Mouse (Mus musculus) midbrain, embryonic 11.5 days (tissue): Measurements from ENCODE around the gene Tmbim4. TPM values are rescaled to one million over a fixed set of nuclear protein-coding genes. Genes with fewer than 3 reads are reported as not detected.
"Not testable (repeated sequence)": the region's sequence is repeated elsewhere in the genome, so short reads cannot be mapped to it uniquely, and the experiment has no call there.

Experiments
- ATAC-seq: fragments of 200-750 bp; cut with Nextera tagmentation; 2 replicates; pipeline ENCODE4 v1.8.0; 2017; ENCODE audit warnings: moderate TSS enrichment, moderate library complexity; ENCODE audit not compliant: low FRiP score
- DNase-seq: peaks from one replicate; pipeline ENCODE4 v3.0.0; 2015; ENCODE audit warnings: low spot score; ENCODE audit errors: missing footprints
- H3K27ac ChIP-seq: fragments of 300-500 bp; sonication (generic); 2 replicates; pipeline ENCODE4 v1.5.1; 2014; ENCODE audit warnings: low read depth, low read length
- H3K27me3 ChIP-seq: fragments of 300-500 bp; sonication (generic); 2 replicates; pipeline ENCODE4 v1.6.1; 2014; ENCODE audit warnings: mild to moderate bottlenecking, low read length, moderate library complexity, mixed read lengths; ENCODE audit not compliant: control insufficient read depth, insufficient read depth
- H3K36me3 ChIP-seq: fragments of 300-500 bp; sonication (generic); 2 replicates; pipeline ENCODE4 v1.6.1; 2014; ENCODE audit warnings: mild to moderate bottlenecking, low read length, moderate library complexity, mixed read lengths; ENCODE audit not compliant: control insufficient read depth, insufficient read depth
- H3K4me1 ChIP-seq: fragments of 300-500 bp; sonication (generic); 2 replicates; pipeline ENCODE4 v1.6.1; 2014; ENCODE audit warnings: low read length; ENCODE audit not compliant: control insufficient read depth, insufficient read depth
- H3K4me2 ChIP-seq: fragments of 300-500 bp; sonication (generic); 2 replicates; pipeline ENCODE4 v1.6.1; 2014; ENCODE audit warnings: mild to moderate bottlenecking, moderate library complexity
- H3K4me3 ChIP-seq: fragments of 300-500 bp; sonication (generic); 2 replicates; pipeline ENCODE4 v1.5.1; 2014; ENCODE audit warnings: low read depth, low read length
- H3K9ac ChIP-seq: fragments of 300-500 bp; sonication (generic); 2 replicates; pipeline ENCODE4 v1.6.1; 2014; ENCODE audit warnings: low read length
- H3K9me3 ChIP-seq: fragments of 300-500 bp; sonication (generic); 2 replicates; pipeline ENCODE4 v1.6.1; 2016; ENCODE audit warnings: low read length; ENCODE audit not compliant: control insufficient read depth
- WGBS: fragments of 180-500 bp; shearing (Covaris S2); extraction: QIAGEN DNeasy Blood & Tissue Kit; methylation state at CpG from one replicate; pipeline ENCODE4 v1.1.7; 2014; 5-methylcytosine and 5-hydroxymethylcytosine counted together
- polyA plus RNA-seq: library from polyadenylated mRNA; unstranded; fragments of >200 nt; fragmentation: Nextera tagmentation; extraction: Ambion mirVana; gene quantifications from 2 replicates; pipeline ENCODE4 v1.2.1, GENCODE M21; 2014

The Tmbim4 gene
- polyA plus RNA-seq, 1 experiment from 2014 or later: 88.4 TPM

GRCm38 (mm10) chr10:120204591-120205210 lies 3.3 kb downstream of the Tmbim4 start:
- peaks cover 12% of the 10 kb centered on the region for H3K27me3 ChIP-seq
- no peak overlapping the region for H3K27ac ChIP-seq
- no peak overlapping the region for H3K4me3 ChIP-seq
- H3K9ac ChIP-seq: no peak overlapping the region
- DNase-seq (peak; percentile 60), ATAC-seq (no peak)
- no peaks in the 10 kb centered on the region for H3K9me3 ChIP-seq
- no peaks in the 10 kb centered on the region for H3K36me3 ChIP-seq
- peaks cover 6% of the 10 kb centered on the region for H3K4me1 ChIP-seq
- no peak overlapping the region for H3K4me2 ChIP-seq
- 88% methylated on average over 13 of the region's 13 CpGs for WGBS

GRCm38 (mm10) chr10:120208015-120208414 lies 6.6 kb downstream of the Tmbim4 start:
- no peak for DNase-seq
- Histone ChIP-seq H3K4me2 (no peak overlapping the region), H3K4me1 (peaks cover 4% of the 10 kb centered on the region), H3K27ac (no peak overlapping the region), H3K9ac (no peak overlapping the region), H3K36me3 (no peaks in the 10 kb centered on the region), H3K4me3 (no peak overlapping the region), H3K9me3 (peaks cover 6% of the 10 kb centered on the region; the same call in 1 of the 2 replicates), H3K27me3 (no peaks in the 10 kb centered on the region)
- WGBS: 88% methylated on average over 8 of the region's 8 CpGs
- no peak; the same call in 1 of the 2 replicates for ATAC-seq

GRCm38 (mm10) chr10:120208575-120209538 lies 7.5 kb downstream of the Tmbim4 start:
- Histone ChIP-seq H3K9ac (peak overlapping the region; percentile 77), H3K4me3 (peak overlapping the region; percentile 91), H3K36me3 (no peaks in the 10 kb centered on the region), H3K27ac (no peak overlapping the region), H3K27me3 (no peaks in the 10 kb centered on the region), H3K9me3 (peaks cover 6% of the 10 kb centered on the region; the same call in 1 of the 2 replicates), H3K4me1 (peaks cover 4% of the 10 kb centered on the region), H3K4me2 (peak overlapping the region; percentile 56)
- peak; percentile 99 for DNase-seq
- ATAC-seq: peak; percentile 94
- WGBS: 6% methylated on average over 53 of the region's 53 CpGs

- H3K4me1 ChIP-seq: peaks cover 4% of the 10 kb centered on the region
- H3K36me3 ChIP-seq: no peaks in the 10 kb centered on the region
- peak overlapping the region; percentile 56 for H3K4me2 ChIP-seq
- DNase-seq (peak; percentile 69), ATAC-seq (no peak)
- no peaks in the 10 kb centered on the region for H3K27me3 ChIP-seq
- peaks cover 6% of the 10 kb centered on the region; the same call in 1 of the 2 replicates for H3K9me3 ChIP-seq
- H3K4me3 ChIP-seq: peak overlapping the region; percentile 91; the same call in 1 of the 2 replicates
- H3K9ac ChIP-seq: no peak overlapping the region; the same call in 1 of the 2 replicates
- H3K27ac ChIP-seq: no peak overlapping the region
- 74% methylated on average over 6 of the region's 6 CpGs for WGBS
Observed at GRCm38 (mm10) chr10:120209539-120209925, 8.1 kb downstream of the Tmbim4 start.

DNA sequence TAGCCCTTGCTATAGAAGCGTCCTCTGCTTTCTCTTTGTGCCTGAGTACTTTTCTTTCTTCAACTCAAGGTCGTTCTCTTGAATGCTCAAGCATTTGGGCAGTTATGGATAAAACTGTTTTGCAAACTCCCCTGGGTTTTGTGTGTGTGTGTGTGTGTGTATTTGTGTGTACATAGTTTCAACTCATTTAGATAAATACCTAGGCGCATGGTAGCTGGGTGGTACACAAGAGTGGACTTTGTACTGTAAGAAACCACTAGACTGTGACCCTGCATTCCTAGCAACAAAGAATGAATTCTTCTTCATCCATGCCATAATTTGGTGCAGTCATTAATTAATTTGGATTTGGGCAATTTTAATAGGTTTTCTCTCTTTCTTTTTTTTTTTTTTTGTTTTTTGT lies 8.7 kb downstream of the Tmbim4 start:
- DNase-seq: peak; percentile 60
- 92% methylated on average over 3 of the region's 3 CpGs for WGBS
- no peak for ATAC-seq
- no peaks in the 10 kb centered on the region for H3K27me3 ChIP-seq
- H3K27ac ChIP-seq: no peak overlapping the region
- H3K4me2 ChIP-seq: no peak overlapping the region
- H3K4me3 ChIP-seq: no peak overlapping the region
- no peaks in the 10 kb centered on the region for H3K36me3 ChIP-seq
- H3K9ac ChIP-seq: no peak overlapping the region
- peaks cover 6% of the 10 kb centered on the region; the same call in 1 of the 2 replicates for H3K9me3 ChIP-seq
- peaks cover 4% of the 10 kb centered on the region for H3K4me1 ChIP-seq

DNA sequence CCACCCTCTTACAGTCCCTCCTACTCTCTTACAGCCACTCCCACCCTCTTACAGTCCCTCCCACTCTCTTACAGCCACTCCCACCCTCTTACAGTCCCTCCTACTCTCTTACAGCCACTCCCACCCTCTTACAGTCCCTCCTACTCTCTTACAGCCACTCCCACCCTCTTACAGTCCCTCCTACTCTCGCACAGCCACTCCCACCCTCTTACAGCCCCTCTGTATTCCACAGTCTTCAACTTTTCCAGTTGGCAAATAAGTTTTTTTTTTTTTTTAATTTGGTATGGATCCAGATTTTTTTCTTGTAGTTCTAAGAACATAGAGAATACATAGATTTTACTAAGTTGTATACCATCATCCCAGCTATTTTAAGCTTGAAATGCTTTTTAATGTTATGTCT lies 15.7 kb downstream of the Tmbim4 start:
- not testable (repeated sequence) for ATAC-seq, H3K4me2 ChIP-seq, H3K4me1 ChIP-seq, DNase-seq, H3K9me3 ChIP-seq, H3K27ac ChIP-seq, H3K36me3 ChIP-seq, H3K4me3 ChIP-seq, H3K27me3 ChIP-seq, H3K9ac ChIP-seq
- 92% methylated on average over 1 of the region's 1 CpGs for WGBS

DNA sequence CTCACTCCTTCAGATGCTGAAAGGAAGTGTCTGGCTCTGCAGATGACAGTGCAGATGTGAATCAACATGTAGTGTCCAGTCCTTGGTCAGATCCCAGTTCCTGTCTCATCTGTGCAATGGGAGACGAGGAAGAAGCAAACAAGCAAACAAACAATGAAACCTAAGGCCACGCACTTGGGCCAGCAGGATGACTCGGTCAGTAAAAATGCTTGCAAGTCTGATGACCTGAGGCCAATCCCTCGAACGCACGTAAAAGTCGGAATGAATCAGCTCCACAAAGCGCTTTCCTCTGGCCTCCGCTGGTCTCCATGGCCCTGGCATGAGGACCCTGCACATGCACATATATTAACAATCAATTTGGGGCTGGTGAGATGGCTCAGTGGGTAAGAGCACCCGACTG lies 17.6 kb downstream of the Tmbim4 start:
- Histone ChIP-seq H3K9ac (no peak overlapping the region), H3K36me3 (peaks cover 5% of the 10 kb centered on the region; the same call in 1 of the 2 replicates), H3K4me3 (no peak overlapping the region), H3K27me3 (no peaks in the 10 kb centered on the region), H3K4me1 (no peaks in the 10 kb centered on the region), H3K27ac (no peak overlapping the region), H3K9me3 (no peaks in the 10 kb centered on the region), H3K4me2 (no peak overlapping the region)
- DNase-seq (no peak), ATAC-seq (no peak)
- WGBS: 92% methylated on average over 10 of the region's 10 CpGs

DNA sequence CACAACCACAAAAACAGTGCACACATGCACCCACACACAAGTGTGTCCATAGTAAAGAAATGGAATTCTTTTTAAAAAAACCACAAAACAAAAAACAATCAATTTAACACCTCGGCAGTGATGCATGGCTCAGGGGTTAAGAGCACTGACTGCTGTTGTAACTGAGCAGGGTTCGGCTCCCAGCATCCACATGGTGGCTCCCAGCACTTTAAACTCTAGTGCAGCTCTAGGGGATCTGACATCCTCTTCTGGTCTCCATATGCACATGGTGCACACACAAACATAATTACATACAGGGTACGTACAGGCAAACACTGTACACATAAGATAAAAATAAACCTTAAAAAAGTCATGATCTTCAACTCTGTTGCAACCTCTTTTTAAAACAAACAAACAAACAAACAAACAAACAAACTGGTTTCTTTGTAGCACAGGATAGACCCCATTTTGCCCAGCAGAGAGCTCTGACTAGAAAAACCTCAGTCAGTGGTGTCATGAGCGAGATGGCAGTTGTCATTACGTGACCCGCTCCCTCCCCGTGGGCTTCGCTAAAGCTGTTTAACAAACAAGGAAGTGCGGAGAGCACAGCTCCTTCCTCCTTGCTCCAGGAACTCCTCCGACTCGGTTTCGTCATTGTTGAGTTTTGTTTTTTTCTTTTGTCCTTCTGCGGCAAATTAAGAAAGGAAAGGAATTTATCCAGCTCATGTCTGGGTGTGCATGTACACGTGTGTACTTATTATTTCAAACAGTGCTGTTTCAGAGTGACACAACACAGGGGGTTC lies 18.4 kb downstream of the Tmbim4 start:
- Histone ChIP-seq H3K4me3 (no peak overlapping the region), H3K4me1 (no peaks in the 10 kb centered on the region), H3K9ac (no peak overlapping the region), H3K36me3 (peaks cover 5% of the 10 kb centered on the region; the same call in 1 of the 2 replicates), H3K27ac (no peak overlapping the region), H3K9me3 (no peaks in the 10 kb centered on the region), H3K4me2 (no peak overlapping the region), H3K27me3 (no peaks in the 10 kb centered on the region)
- ATAC-seq (no peak), DNase-seq (peak; percentile 31)
- 83% methylated on average over 14 of the region's 14 CpGs for WGBS
